Mouse (Mus musculus) liver, postnatal 0 days (tissue): ENCODE measurements around the gene Cplx2. TPM values are rescaled to one million over a fixed set of nuclear protein-coding genes. Genes with fewer than 3 reads are reported as not detected.
A peak's percentile ranks its signal among the peaks of the same experiment; 100 is the strongest.

Experiments used
- ATAC-seq: fragments of 200-750 bp; cut with Nextera tagmentation; 2 replicates; pipeline ENCODE4 v1.8.0; 2017; ENCODE audit warnings: mild to moderate bottlenecking, moderate library complexity
- DNase-seq: peaks from one replicate; pipeline ENCODE4 v3.0.0-alpha.2; 2016
- H3K27ac ChIP-seq: fragments of 300-500 bp; sonication (generic); 2 replicates; pipeline ENCODE4 v1.5.1; 2014; ENCODE audit warnings: antibody characterized with exemption, moderate library complexity, mild to moderate bottlenecking, low read depth
- H3K27me3 ChIP-seq: fragments of 300-500 bp; sonication (generic); 2 replicates; pipeline ENCODE4 v1.6.1; 2014; ENCODE audit warnings: low read length, control low read depth, mixed read lengths; ENCODE audit not compliant: insufficient read depth
- H3K36me3 ChIP-seq: fragments of 300-500 bp; sonication (generic); replicated peaks from 2 replicates; pipeline ENCODE4 v1.6.1; 2014; ENCODE audit warnings: mild to moderate bottlenecking, control low read depth, low read length, moderate library complexity, mixed read lengths; ENCODE audit not compliant: insufficient read depth
- H3K4me1 ChIP-seq: fragments of 300-500 bp; sonication (generic); 2 replicates; pipeline ENCODE4 v1.6.1; 2014; ENCODE audit warnings: antibody characterized with exemption, mild to moderate bottlenecking, control low read depth; ENCODE audit not compliant: insufficient read depth
- H3K4me2 ChIP-seq: fragments of 300-500 bp; sonication (generic); 2 replicates; pipeline ENCODE4 v1.6.1; 2014; ENCODE audit warnings: low read depth, mild to moderate bottlenecking, low read length, moderate library complexity, mixed read lengths
- H3K4me3 ChIP-seq: fragments of 300-500 bp; sonication (generic); 2 replicates; pipeline ENCODE4 v1.5.1; 2014; ENCODE audit warnings: low read depth, low read length
- H3K9ac ChIP-seq: fragments of 300-500 bp; sonication (generic); replicated peaks from 2 replicates; pipeline ENCODE4 v1.6.1; 2014; ENCODE audit warnings: mild to moderate bottlenecking, moderate library complexity
- H3K9me3 ChIP-seq: fragments of 300-500 bp; sonication (generic); 2 replicates; pipeline ENCODE4 v1.6.1; 2016; ENCODE audit warnings: mild to moderate bottlenecking, control low read depth, low read length, mixed read lengths
- CTCF ChIP-seq: sonication (generic); IDR thresholded peaks from 2 replicates; pipeline ENCODE4 v1.5.1; 2016; ENCODE audit warnings: antibody characterized with exemption, low read depth
- EP300 ChIP-seq: IDR thresholded peaks from 2 replicates; pipeline ENCODE4 v1.6.1; 2016; ENCODE audit warnings: antibody characterized with exemption, low read depth, mild to moderate bottlenecking
- WGBS: fragments of 180-500 bp; shearing (Covaris S2); extraction: QIAGEN DNeasy Blood & Tissue Kit; methylation state at CpG from one replicate; pipeline ENCODE4 v1.1.7; 2014; ENCODE audit not compliant: insufficient replicate concordance; 5-methylcytosine and 5-hydroxymethylcytosine counted together
- polyA plus RNA-seq: library from polyadenylated mRNA; unstranded; fragments of >200 nt; fragmentation: Nextera tagmentation; extraction: Ambion mirVana; gene quantifications from 2 replicates; pipeline ENCODE4 v1.2.1, GENCODE M21; 2015

Gene Cplx2
- polyA plus RNA-seq, 1 experiment from 2014 or later: 0.97 TPM

DNA sequence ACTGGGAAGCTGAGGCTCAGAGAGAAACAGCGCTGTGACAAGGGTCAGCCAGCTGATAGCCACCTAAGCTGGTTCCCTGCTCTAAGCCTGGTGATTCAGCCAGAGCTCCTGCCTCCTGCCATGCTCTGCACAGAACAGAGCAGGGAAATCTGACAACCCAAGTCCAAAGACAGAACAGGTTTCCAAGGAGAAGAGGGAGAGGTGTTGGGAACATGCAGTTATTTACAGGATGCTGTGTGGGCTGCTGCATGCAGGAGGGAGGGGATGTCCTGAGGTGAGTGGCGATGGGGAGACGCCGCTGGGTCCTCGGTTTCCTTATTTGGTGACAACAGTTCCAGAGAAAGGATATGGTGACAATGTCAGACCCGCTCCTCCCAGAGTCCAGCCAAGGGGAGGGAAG lies 12.0 kb upstream of the Cplx2 start:
- ATAC-seq: no peak
- Histone ChIP-seq H3K27me3 (no peaks in the 10 kb centered on the region), H3K9me3 (no peaks in the 10 kb centered on the region), H3K4me3 (no peak overlapping the region), H3K9ac (no peak overlapping the region), H3K4me1 (peaks cover 3% of the 10 kb centered on the region; the same call in 1 of the 2 replicates), H3K4me2 (no peak overlapping the region), H3K36me3 (no peaks in the 10 kb centered on the region), H3K27ac (peak overlapping the region; percentile 44; the same call in 1 of the 2 replicates)
- TF ChIP-seq EP300 (no peak), CTCF (no peak)
- 78% methylated on average over 6 of the region's 6 CpGs for WGBS
- no peak for DNase-seq

DNA sequence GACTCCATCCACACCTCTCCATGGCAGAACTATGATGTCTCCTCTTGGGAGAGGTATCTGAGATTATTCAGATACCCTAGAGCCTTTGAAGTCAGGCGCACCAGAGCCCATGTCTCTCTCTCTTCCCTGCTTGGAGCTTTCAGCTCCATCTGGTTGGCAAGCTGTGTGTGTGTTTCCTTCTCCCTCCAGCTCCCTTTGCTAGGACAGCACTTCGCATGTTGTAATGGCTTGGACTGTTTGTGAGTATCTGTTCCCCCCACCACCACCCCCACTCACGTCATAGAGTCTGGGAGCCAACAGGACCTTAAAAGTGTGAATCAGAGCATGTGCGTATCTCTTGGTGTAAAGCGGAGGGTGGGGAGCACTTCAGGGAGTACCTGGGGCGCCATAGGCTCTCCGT lies 6.5 kb upstream of the Cplx2 start:
- 77% methylated on average over 7 of the region's 7 CpGs for WGBS
- no peaks in the 10 kb centered on the region for H3K27me3 ChIP-seq

DNA sequence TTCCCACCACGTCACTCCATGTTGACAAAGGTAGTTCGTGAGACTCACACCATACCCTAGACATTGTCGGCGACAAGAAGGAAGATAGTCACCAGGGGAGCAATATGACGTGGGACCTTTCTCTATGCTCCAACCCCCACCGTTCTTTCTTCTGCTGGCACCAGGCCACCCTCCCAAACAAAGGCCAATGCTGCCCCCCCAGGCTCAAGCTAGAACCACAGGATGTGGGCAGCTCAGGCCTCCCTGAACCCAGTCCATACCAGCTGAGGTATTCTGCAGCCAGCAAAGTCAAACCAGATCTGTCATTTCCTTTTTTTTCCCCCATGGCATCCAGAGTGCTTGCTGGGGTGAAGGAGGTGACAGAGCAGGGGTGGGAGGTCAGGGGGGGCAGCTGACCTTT lies 3.4 kb upstream of the Cplx2 start:
- ATAC-seq (no peak), DNase-seq (peak; percentile 35)
- no peak overlapping the region for H3K27ac ChIP-seq
- H3K4me2 ChIP-seq: no peak overlapping the region
- H3K4me1 ChIP-seq: no peaks in the 10 kb centered on the region; the same call in 1 of the 2 replicates
- no peaks in the 10 kb centered on the region for H3K9me3 ChIP-seq
- H3K4me3 ChIP-seq: no peak overlapping the region
- TF ChIP-seq CTCF (peak; percentile 58), EP300 (no peak)
- H3K9ac ChIP-seq: no peak overlapping the region
- H3K36me3 ChIP-seq: no peaks in the 10 kb centered on the region
- WGBS: 61% methylated on average over 6 of the region's 6 CpGs
- peaks cover 27% of the 10 kb centered on the region for H3K27me3 ChIP-seq

More for the DNA sequence above, 6.5 kb upstream of the Cplx2 start:
- Histone ChIP-seq H3K27ac (no peak overlapping the region), H3K36me3 (no peaks in the 10 kb centered on the region), H3K4me3 (no peak overlapping the region), H3K9me3 (no peaks in the 10 kb centered on the region), H3K4me1 (no peaks in the 10 kb centered on the region), H3K4me2 (no peak overlapping the region), H3K9ac (no peak overlapping the region)
- DNase-seq (no peak), ATAC-seq (no peak)
- TF ChIP-seq CTCF (no peak), EP300 (no peak)

DNA sequence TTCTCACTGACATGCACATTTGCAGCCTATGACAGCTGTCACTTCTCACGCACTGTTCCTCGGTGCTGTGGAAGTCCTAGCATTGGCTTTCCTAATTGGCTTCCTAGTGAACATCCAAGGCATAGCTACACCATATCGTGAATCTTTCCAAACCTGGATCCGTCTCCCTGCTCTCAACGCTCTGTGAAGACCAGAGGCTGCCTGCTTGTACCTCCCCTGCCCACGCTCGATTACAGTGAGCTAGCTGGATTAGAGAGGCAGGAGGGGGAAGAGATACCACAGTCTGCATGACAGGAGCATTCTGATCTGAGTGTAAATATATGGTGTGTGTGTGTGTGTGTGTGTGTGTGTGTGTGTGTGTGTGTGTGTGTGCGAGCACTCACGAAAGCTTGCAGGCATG lies 3.0 kb upstream of the Cplx2 start:
- Histone ChIP-seq H3K4me2 (no peak overlapping the region), H3K27me3 (peaks cover 27% of the 10 kb centered on the region), H3K4me3 (no peak overlapping the region), H3K36me3 (no peaks in the 10 kb centered on the region), H3K9ac (no peak overlapping the region), H3K27ac (no peak overlapping the region), H3K9me3 (no peaks in the 10 kb centered on the region), H3K4me1 (no peaks in the 10 kb centered on the region; the same call in 1 of the 2 replicates)
- no peak for ATAC-seq
- TF ChIP-seq EP300 (no peak), CTCF (no peak)
- DNase-seq: no peak
- WGBS: 73% methylated on average over 9 of the region's 9 CpGs

DNA sequence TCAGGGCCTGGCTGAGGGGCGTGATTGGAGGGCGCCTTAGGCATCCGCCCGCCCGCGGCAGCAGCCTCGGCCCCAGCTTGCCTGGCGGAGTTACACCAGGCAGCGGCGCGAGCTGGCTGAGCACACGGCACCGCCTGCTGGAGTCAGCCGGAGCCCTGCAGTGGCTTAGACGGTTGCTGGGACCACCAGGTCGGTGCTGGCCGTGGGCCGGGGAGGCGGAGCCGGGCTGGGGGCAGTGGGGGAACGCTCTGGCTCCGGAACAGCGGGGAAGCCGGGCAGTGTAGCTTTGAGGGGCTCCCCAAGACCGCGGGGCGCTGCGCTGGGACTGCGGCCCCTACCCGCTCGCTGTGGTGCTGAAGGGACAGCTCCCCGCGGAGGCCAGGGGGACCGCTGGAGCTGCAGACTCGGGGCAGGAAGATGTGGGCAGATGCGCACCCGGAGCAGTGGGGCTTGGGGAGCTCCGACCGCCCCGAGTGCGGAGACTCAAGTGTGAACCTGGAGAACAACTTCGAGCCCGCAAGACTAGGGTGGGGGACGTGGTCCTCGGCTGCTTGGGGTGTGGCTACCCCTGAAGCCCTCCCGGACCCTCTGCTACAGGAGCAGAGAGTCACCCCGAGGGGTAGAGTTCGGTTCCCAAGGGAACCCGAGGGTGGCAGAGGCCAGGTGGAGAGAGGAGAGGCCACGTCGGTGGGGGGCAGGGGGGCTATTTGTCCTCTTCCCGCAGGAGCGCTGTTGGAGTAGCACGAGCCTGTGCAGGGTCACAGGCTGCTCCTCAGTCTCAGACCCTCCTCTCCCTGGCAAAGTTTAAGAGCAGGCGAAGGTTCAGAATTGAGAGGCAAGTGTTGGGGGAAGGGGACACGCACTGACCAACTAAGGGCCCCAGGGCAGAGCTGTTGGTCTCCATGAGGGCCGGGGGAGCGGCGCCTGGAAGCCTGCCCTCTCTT lies 510 bp downstream of the Cplx2 start:
- peak overlapping the region; percentile 64 for H3K27ac ChIP-seq
- H3K9ac ChIP-seq: peak overlapping the region; percentile 54
- H3K4me2 ChIP-seq: peak overlapping the region; percentile 56
- TF ChIP-seq EP300 (no peak), CTCF (peak; percentile 41)
- H3K4me1 ChIP-seq: peaks cover 4% of the 10 kb centered on the region
- 2% methylated on average over 54 of the region's 59 CpGs for WGBS
- peak overlapping the region; percentile 35 for H3K4me3 ChIP-seq
- ATAC-seq: peak; percentile 70
- peak; percentile 86 for DNase-seq
- no peaks in the 10 kb centered on the region for H3K36me3 ChIP-seq
- H3K27me3 ChIP-seq: peaks cover 27% of the 10 kb centered on the region
- H3K9me3 ChIP-seq: no peaks in the 10 kb centered on the region

DNA sequence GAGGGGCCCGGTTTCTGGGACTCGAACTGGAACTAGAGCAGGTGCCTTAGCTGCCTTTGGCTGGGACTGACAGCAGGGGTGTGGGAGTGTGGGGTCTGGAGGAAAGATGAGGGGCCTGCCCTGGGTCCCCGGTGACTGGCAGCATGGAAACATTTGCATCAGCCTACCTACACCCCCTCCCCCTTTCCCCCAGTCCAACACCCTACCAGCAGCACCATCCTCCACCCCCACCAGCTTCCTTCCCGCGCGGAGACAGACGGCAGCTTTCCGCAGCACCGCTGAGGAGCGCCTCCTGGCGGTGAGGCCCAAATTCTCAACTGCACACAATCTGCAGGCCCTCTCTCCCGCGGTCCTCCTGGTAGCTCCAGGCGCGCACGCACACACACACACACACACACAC lies 1.5 kb downstream of the Cplx2 start:
- no peak overlapping the region for H3K9ac ChIP-seq
- no peaks in the 10 kb centered on the region for H3K9me3 ChIP-seq
- peaks cover 4% of the 10 kb centered on the region for H3K4me1 ChIP-seq
- H3K27ac ChIP-seq: no peak overlapping the region; the same call in 1 of the 2 replicates
- H3K4me2 ChIP-seq: no peak overlapping the region
- no peaks in the 10 kb centered on the region; the same call in 1 of the 2 replicates for H3K36me3 ChIP-seq
- DNase-seq: peak; percentile 75
- H3K4me3 ChIP-seq: no peak overlapping the region
- TF ChIP-seq CTCF (peak; percentile 81), EP300 (no peak)
- peaks cover 27% of the 10 kb centered on the region for H3K27me3 ChIP-seq
- 8% methylated on average over 16 of the region's 16 CpGs for whole genome bisulfite sequencing
- peak; percentile 58 for ATAC-seq
